Mouse (Mus musculus) forebrain, embryonic 13.5 days (tissue): ENCODE measurements around the gene Nat14. TPM values are rescaled to one million over a fixed set of nuclear protein-coding genes. Genes with fewer than 3 reads are reported as not detected.
"Not testable (repeated sequence)": the region's sequence is repeated elsewhere in the genome, so short reads cannot be mapped to it uniquely, and the experiment has no call there.

ENCODE experiments used
- ATAC-seq: fragments of 200-750 bp; cut with Nextera tagmentation; 2 replicates; pipeline ENCODE4 v1.8.0; 2017
- H3K27ac ChIP-seq: fragments of 300-500 bp; sonication (generic); 2 replicates; pipeline ENCODE4 v1.5.1; 2015; ENCODE audit warnings: inconsistent platforms, mild to moderate bottlenecking, moderate library complexity
- H3K27me3 ChIP-seq: fragments of 300-500 bp; sonication (generic); 2 replicates; pipeline ENCODE4 v1.6.1; 2015; ENCODE audit warnings: mild to moderate bottlenecking, inconsistent platforms
- H3K36me3 ChIP-seq: fragments of 300-500 bp; sonication (generic); 2 replicates; pipeline ENCODE4 v1.6.1; 2015; ENCODE audit warnings: mild to moderate bottlenecking, inconsistent platforms; ENCODE audit not compliant: poor library complexity, severe bottlenecking
- H3K4me1 ChIP-seq: fragments of 300-500 bp; sonication (generic); 2 replicates; pipeline ENCODE4 v1.6.1; 2015; ENCODE audit warnings: inconsistent platforms
- H3K4me2 ChIP-seq: fragments of 300-500 bp; sonication (generic); 2 replicates; pipeline ENCODE4 v1.6.1; 2015; ENCODE audit warnings: inconsistent platforms, mild to moderate bottlenecking, moderate library complexity
- H3K4me3 ChIP-seq: fragments of 300-500 bp; sonication (generic); 2 replicates; pipeline ENCODE4 v1.5.1; 2015; ENCODE audit warnings: mild to moderate bottlenecking, inconsistent platforms
- H3K9ac ChIP-seq: fragments of 300-500 bp; sonication (generic); 2 replicates; pipeline ENCODE4 v1.6.1; 2015; ENCODE audit warnings: mild to moderate bottlenecking, inconsistent platforms
- H3K9me3 ChIP-seq: fragments of 300-500 bp; sonication (generic); replicated peaks from 2 replicates; pipeline ENCODE4 v1.6.1; 2016; ENCODE audit warnings: inconsistent platforms
- WGBS: fragments of 180-500 bp; shearing (Covaris S2); methylation state at CpG from one replicate; pipeline ENCODE4 v1.1.7; 2015; 5-methylcytosine and 5-hydroxymethylcytosine counted together
- polyA plus RNA-seq: library from polyadenylated mRNA; unstranded; fragments of >200 nt; fragmentation: Nextera tagmentation; extraction: Ambion mirVana; gene quantifications from 2 replicates; pipeline ENCODE4 v1.2.1, GENCODE M21; 2015

Gene Nat14
- 21.2 and 24.9 TPM in 2 replicates for polyA plus RNA-seq

DNA sequence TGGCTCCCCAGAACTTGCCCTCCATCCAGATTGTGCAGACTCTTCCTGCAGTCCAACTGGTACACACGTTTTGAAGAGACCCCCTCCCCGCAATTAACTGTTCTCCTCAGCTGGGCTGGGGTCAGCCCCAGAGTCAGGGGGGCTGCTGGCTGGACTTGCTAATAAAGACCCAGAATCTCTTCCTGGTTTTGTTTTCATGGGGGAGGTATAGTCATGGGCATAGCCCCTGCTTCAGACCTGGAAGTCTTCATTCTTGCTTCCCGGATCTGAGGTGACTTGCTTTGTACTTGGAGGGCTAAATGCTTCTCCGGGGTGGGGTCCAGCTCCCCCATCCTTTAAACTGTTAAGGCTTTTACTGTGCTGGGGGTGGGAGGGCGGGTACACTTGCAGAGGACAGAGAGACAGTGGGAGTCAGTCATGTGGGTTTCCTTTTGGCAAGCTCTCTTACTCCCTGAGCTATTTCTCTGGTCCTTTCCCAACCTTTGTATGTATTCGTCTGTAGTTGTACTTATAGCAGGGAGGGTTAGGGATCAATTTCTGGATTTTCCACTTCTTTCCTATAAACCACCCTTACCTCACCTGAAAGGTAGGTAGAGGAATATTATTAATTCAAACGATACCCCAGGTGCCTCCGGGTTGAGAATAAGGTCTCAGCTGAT lies at the start of gene Nat14:
Gene Nat14 (plus strand): TSS at position 205 of the 659 bp plus-strand sequence.
- Histone ChIP-seq H3K27me3 (no peaks in the 10 kb centered on the region), H3K4me1 (peaks cover 67% of the 10 kb centered on the region), H3K4me2 (peak within 1 kb of the TSS; percentile 74), H3K36me3 (peaks cover 43% of the 10 kb centered on the region), H3K9ac (peak within 1 kb of the TSS; percentile 73), H3K9me3 (no peaks in the 10 kb centered on the region), H3K27ac (peak within 1 kb of the TSS; percentile 99), H3K4me3 (peak within 1 kb of the TSS; percentile 43)
- WGBS = 21% methylated on average over 8 of the region's 8 CpGs
- no peak for ATAC-seq

DNA sequence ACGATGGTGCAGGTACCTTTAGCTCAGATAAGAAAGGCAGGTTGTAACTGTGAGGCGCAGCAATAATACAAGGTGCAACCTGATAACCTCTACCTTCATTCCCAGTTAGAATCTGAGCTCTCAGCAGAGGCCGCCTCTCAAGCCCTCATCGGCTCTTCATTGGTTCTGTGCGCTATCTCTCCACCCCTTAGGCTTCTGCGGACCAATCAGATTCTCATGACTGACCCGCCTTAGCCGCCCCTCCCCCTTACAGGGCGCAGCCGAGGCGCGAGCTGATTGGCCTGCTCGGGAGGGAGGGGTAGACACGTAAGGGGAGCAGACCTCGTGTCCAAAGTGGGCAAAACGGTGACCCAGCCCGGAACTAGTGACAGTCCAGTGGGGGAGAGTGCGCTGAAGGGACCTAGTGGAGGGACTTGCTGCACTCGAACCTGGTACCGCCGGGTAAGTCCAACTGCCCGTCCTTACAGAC lies 45.0 kb upstream of the Nat14 start, which contains the start of gene Isoc2a:
Gene Isoc2a (plus strand): TSS at position 401 of the 469 bp plus-strand sequence.
- H3K9ac ChIP-seq = peak within 1 kb of the TSS; percentile 61
- no peaks in the 10 kb centered on the region for H3K9me3 ChIP-seq
- ATAC-seq = peak; percentile 100
- no peaks in the 10 kb centered on the region for H3K36me3 ChIP-seq
- peaks cover 16% of the 10 kb centered on the region for H3K4me1 ChIP-seq
- under 1% methylated on average over 22 of the region's 22 CpGs for WGBS
- H3K4me2 ChIP-seq = peak within 1 kb of the TSS; percentile 77
- H3K27ac ChIP-seq = peak within 1 kb of the TSS; percentile 53; the same call in 1 of the 2 replicates
- peak within 1 kb of the TSS; percentile 51 for H3K4me3 ChIP-seq
- no peaks in the 10 kb centered on the region for H3K27me3 ChIP-seq

DNA sequence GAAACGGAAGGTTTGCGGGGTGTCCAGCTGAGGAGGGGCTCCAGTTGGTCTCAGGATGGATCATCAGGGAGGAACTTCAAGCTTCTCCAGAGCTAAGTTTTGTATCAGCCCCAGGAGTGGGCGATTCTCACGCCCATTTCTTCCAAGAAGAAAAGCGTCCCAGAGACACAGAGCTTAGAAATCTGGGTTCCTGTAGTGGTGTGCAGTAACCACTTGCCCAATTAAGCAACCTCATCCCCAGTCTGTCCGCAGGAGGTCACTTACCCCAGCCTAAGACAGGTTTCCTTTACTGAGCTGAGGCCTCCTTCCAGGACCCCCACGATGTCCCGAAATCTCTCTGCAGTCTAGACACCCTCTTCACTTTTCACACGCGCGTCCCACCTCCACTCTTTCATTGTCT lies 44.6 kb upstream of the Nat14 start:
- ATAC-seq = no peak; the same call in 1 of the 2 replicates
- H3K27ac ChIP-seq = no peak overlapping the region
- peak overlapping the region; percentile 77 for H3K4me2 ChIP-seq
- 5% methylated on average over 11 of the region's 11 CpGs for WGBS
- H3K36me3 ChIP-seq = no peaks in the 10 kb centered on the region
- peak overlapping the region; percentile 51 for H3K4me3 ChIP-seq
- H3K9ac ChIP-seq = peak overlapping the region; percentile 61
- H3K4me1 ChIP-seq = peaks cover 16% of the 10 kb centered on the region
- H3K27me3 ChIP-seq = no peaks in the 10 kb centered on the region
- no peaks in the 10 kb centered on the region for H3K9me3 ChIP-seq

DNA sequence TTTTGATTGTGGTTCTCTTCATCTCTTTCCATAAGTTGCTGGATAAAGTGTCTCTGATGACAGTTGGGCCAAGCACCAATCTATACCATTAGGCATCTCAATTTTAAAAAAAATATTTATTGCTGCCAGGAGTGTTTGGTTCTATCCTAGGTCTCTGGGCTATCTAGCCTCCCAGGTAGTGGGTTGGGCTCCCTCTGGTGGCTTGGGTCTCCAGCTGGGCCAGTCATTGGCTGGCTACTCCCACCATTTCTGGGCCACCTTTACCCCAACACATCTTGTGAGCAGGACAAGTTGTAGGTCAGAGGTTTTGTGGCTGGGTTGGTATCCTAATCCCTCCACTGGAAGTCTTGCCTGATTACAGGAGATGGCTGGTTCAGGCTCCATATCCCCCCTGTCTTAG lies 43.6 kb upstream of the Nat14 start:
- no peaks in the 10 kb centered on the region for H3K36me3 ChIP-seq
- no peak overlapping the region for H3K9ac ChIP-seq
- H3K27ac ChIP-seq = no peak overlapping the region
- H3K27me3 ChIP-seq = no peaks in the 10 kb centered on the region
- H3K9me3 ChIP-seq = no peaks in the 10 kb centered on the region
- H3K4me1 ChIP-seq = peaks cover 16% of the 10 kb centered on the region
- no peak overlapping the region; the same call in 1 of the 2 replicates for H3K4me2 ChIP-seq
- no peak for ATAC-seq
- no peak overlapping the region for H3K4me3 ChIP-seq

DNA sequence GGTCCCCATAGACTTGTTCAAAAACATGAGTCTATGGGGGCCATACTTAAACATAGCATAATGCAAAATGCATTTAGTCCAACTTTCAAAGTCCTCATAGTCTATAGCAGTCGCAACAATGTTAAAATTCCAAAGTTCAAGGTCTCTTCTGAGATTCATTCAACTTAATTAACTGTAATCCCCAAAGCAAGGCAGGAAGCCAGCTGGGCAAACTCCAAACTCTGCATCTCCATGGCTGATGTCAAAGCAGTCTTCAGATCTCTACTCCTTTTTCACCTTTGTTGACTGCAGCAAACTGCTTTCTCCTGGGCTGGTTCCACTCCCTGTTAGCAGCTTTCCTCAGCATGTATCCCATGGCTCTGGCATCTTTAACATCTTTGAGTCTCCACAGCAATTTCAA lies 42.8 kb upstream of the Nat14 start:
- H3K9me3 ChIP-seq, H3K27ac ChIP-seq, H3K4me3 ChIP-seq, H3K9ac ChIP-seq, H3K4me2 ChIP-seq, H3K36me3 ChIP-seq, ATAC-seq, H3K27me3 ChIP-seq: not testable (repeated sequence)
- 93% methylated on average over 1 of the region's 1 CpGs for WGBS
- peaks cover 16% of the 10 kb centered on the region for H3K4me1 ChIP-seq

DNA sequence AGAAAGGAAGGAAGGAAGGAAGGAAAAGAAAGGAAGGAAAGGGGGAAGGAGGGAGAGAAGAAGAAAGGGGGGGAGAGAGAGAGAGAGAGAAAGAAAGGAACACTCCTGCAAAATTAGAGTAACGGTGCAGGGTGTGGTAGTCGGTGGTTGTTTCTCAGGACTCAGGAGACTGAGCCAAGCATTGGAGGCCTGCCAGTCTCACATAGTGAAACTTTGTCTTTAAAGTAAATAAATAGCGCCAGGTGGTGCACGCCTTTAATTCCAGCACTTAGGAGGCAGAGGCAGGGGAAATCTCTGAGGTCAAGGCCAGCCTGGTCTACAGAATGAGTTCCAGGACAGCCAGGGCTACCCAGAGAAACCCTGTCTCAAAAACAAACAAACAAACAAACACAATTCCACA lies 35.1 kb upstream of the Nat14 start:
- WGBS = 77% methylated on average over 4 of the region's 4 CpGs

DNA sequence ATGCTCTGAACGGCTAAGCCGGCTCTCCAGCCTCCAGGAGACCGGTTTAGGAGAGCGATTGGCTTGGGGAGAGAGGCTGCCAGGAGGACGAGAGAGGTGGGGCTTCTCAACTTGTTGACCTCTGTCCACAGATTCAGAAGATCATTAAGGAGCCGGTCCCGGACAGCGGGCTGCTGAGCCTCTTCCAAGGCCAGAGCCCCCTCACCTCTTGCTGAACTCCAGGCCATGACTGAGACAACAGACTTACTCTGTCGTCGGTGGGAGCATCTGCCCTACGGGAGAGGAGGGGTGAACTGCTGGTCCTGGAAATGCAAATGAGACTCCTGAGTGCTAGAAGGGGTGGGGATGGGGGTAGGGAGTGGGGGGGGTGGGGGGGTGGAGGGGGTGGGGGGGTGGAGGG lies 26.6 kb upstream of the Nat14 start:
- H3K36me3 ChIP-seq = no peaks in the 10 kb centered on the region
- no peak overlapping the region for H3K27ac ChIP-seq
- no peak overlapping the region for H3K4me3 ChIP-seq
- peaks cover 10% of the 10 kb centered on the region; the same call in 1 of the 2 replicates for H3K27me3 ChIP-seq
- no peaks in the 10 kb centered on the region for H3K9me3 ChIP-seq
- peaks cover 11% of the 10 kb centered on the region for H3K4me1 ChIP-seq
- WGBS = 77% methylated on average over 10 of the region's 11 CpGs
- ATAC-seq = no peak
- H3K9ac ChIP-seq = no peak overlapping the region
- no peak overlapping the region for H3K4me2 ChIP-seq

More for the DNA sequence above, 35.1 kb upstream of the Nat14 start:
- Histone ChIP-seq H3K4me3 (no peak overlapping the region), H3K4me2 (no peak overlapping the region), H3K9me3 (no peaks in the 10 kb centered on the region), H3K27me3 (no peaks in the 10 kb centered on the region), H3K27ac (no peak overlapping the region), H3K4me1 (no peaks in the 10 kb centered on the region), H3K9ac (no peak overlapping the region), H3K36me3 (no peaks in the 10 kb centered on the region)
- no peak for ATAC-seq

DNA sequence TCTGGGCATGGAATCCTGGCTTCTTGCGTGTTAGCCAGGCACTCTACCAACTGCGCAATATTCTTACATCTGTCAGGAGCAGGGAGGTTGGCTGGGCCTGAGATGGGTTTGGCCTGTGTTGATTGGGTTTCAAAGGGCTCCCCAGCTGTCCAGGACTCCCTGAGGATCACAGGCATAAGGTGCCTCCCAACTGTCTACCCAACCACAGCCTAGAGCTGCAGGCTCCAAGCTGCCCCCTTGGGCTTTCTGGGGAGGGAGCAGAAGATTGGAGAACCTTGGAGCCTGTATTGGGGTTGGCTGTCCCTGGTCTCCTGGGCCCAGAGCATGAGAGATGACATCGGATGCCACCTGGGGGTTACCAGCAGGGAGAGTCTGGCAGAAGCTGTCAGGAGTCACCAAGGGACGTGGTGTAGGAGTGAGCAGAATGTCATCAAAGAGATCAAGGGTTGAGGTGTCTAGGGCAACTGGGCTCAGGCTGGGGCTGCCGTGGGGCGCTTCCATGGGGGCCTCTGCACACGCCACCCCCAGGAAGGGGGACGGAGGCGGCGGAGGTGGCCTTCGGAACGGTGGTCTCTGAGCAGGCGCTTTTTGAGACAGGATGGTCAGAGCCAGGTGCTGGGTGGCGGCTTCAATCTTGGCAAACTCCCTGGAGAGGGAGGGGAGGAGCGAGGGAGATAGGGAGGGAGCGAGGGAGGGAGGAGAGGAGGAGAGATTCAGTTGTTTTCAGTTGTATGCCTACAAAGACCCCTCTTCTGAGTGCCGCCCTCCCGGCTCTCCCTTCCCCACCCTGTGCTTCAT lies 22.8 kb upstream of the Nat14 start:
- H3K27ac ChIP-seq = no peak overlapping the region

DNA sequence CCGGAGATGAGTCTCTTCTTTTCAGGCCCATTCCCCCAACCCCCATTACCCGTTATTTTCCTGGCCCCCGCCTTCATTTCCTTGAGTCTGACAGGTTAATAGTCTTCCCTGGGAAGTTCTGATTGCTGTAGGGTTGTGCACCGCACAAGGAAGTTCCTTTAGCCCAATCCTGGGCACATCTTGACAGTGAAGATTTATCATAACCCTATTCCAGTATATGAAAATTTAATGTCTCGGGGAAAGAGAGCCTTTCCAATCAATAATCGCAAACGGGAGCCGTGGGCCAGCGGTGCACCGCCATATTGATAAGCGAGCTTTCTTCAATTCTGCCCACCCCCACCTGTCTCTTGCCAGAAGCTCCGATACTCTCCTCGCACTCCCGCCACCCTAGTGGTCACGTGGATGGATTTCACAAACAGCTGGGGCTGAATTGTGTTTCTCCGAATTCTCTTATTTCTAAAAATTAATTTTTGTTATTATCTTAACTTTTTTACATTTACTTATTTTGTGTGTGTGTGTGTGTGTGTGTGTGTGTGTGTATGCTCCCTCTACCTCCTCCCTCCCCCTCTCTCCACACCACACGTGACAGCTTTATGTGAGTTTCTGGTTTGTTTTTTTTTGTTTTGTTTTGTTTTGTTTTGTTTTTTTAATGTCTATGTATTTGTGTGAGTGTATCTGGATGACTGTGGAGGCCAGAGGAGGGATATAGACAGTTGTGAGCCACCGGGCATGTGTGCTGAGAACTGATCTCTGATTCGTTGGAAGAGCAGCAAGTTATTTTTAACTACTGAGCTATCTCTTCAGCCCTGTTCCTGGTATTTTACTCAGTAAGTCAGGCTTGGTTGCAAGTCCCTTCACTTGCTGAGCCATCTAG lies 21.9 kb upstream of the Nat14 start:
- Histone ChIP-seq H3K36me3 (no peaks in the 10 kb centered on the region), H3K27ac (no peak overlapping the region), H3K4me1 (peaks cover 11% of the 10 kb centered on the region), H3K4me3 (peak overlapping the region; percentile 25), H3K27me3 (peaks cover 15% of the 10 kb centered on the region; the same call in 1 of the 2 replicates), H3K9me3 (no peaks in the 10 kb centered on the region), H3K9ac (peak overlapping the region; percentile 45), H3K4me2 (peak overlapping the region; percentile 54)
- peak; percentile 60 for ATAC-seq
- WGBS = 6% methylated on average over 19 of the region's 19 CpGs

More for the DNA sequence above, 22.8 kb upstream of the Nat14 start:
- Histone ChIP-seq H3K4me3 (peak overlapping the region; percentile 25), H3K4me2 (peak overlapping the region; percentile 54), H3K4me1 (peaks cover 11% of the 10 kb centered on the region), H3K36me3 (no peaks in the 10 kb centered on the region), H3K9ac (peak overlapping the region; percentile 45), H3K9me3 (no peaks in the 10 kb centered on the region), H3K27me3 (peaks cover 15% of the 10 kb centered on the region; the same call in 1 of the 2 replicates)
- 19% methylated on average over 15 of the region's 18 CpGs for WGBS
- peak; percentile 60 for ATAC-seq

DNA sequence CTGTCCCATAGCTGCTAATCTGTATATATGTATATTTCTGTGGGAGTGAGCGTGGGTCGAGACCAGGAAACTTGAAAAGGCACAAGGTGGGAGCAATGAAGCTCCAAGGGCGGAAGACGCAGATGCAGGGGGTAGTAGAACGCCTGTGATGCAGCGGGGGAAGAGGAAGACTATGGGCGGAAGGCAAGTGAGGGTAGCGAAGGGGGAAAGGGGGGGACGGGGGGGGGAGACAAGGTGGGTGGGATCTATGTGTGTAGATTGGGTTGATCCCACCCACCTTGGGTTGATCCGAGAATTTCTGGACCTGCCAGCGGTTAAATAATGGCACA lies 21.3 kb upstream of the Nat14 start:
- Histone ChIP-seq H3K27ac (no peak overlapping the region), H3K4me1 (peaks cover 11% of the 10 kb centered on the region), H3K27me3 (peaks cover 15% of the 10 kb centered on the region; the same call in 1 of the 2 replicates), H3K36me3 (no peaks in the 10 kb centered on the region), H3K9ac (no peak overlapping the region), H3K9me3 (no peaks in the 10 kb centered on the region), H3K4me3 (0 out of 2 replicates have a peak overlapping the region, but pooled peaks have one; percentile 25), H3K4me2 (peak overlapping the region; percentile 54)
- WGBS = 12% methylated on average over 11 of the region's 11 CpGs
- no peak for ATAC-seq

DNA sequence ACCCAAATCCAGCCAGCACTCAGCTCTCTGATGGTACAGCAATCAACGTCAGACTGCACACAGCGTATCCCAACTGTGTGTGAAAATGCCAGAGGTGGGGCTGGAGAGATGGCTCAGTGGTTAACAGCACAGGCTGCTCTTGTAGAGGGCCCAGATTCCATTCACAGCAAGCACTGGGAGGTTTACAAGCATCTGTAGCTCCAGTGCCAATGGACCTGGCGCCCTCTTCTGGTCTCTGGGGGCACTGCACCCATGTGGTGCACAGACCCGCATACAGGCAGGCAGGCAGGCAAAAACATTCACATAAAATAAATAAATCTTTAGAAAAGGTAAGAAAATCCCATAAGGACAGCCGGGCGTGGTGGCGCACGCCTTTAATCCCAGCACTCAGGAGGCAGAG lies 20.7 kb upstream of the Nat14 start:
- 49% methylated on average over 8 of the region's 8 CpGs for WGBS
- no peak for ATAC-seq
- no peaks in the 10 kb centered on the region for H3K9me3 ChIP-seq
- no peak overlapping the region for H3K27ac ChIP-seq
- no peak overlapping the region for H3K9ac ChIP-seq
- H3K4me1 ChIP-seq = peaks cover 11% of the 10 kb centered on the region
- H3K27me3 ChIP-seq = peaks cover 15% of the 10 kb centered on the region; the same call in 1 of the 2 replicates
- H3K4me3 ChIP-seq = no peak overlapping the region
- no peak overlapping the region for H3K4me2 ChIP-seq
- no peaks in the 10 kb centered on the region for H3K36me3 ChIP-seq
